Mouse (Mus musculus): Measurements from ENCODE around the gene Tnni3. TPM values are rescaled to one million over a fixed set of nuclear protein-coding genes. Genes with fewer than 3 reads are reported as not detected.
A peak's percentile ranks its signal among the peaks of the same experiment; 100 is the strongest.

Gene Tnni3
- polyA plus RNA-seq, 1 experiment from 2014 or later, result 1.1 TPM

GRCm38 (mm10) chr7:4493991-4494390, 30.0 kb downstream of the Tnni3 start:
- 33% methylated on average over 1 of the region's 1 CpGs for WGBS
- ATAC-seq, result no peak
- Histone ChIP-seq H3K9ac (ENCODE audit: low read depth, low read length) (no peak overlapping the region), H3K4me1 (replicated peaks; ENCODE audit: control insufficient read depth, insufficient read depth, low read length) (no peaks in the 10 kb centered on the region; the same call in 1 of the 2 replicates), H3K4me3 (ENCODE audit: low read depth, low read length) (no peak overlapping the region), H3K4me2 (replicated peaks; ENCODE audit: low read depth) (no peak overlapping the region), H3K27ac (ENCODE audit: low read depth, low read length) (no peak overlapping the region), H3K27me3 (replicated peaks; ENCODE audit: control insufficient read depth, insufficient read depth, low read length) (no peaks in the 10 kb centered on the region), H3K9me3 (ENCODE audit: control insufficient read depth) (no peaks in the 10 kb centered on the region), H3K36me3 (ENCODE audit: control insufficient read depth, insufficient read depth) (peaks cover 42% of the 10 kb centered on the region)
- no peak for TF ChIP-seq CTCF (IDR thresholded peaks at IDR 0.05; ENCODE audit: low read depth)

GRCm38 (mm10) chr7:4492284-4493224, 31.5 kb downstream of the Tnni3 start:
- Histone ChIP-seq H3K36me3 (ENCODE audit: control insufficient read depth, insufficient read depth) (peaks cover 48% of the 10 kb centered on the region), H3K4me2 (replicated peaks; ENCODE audit: low read depth) (no peak overlapping the region), H3K27me3 (replicated peaks; ENCODE audit: control insufficient read depth, insufficient read depth, low read length) (no peaks in the 10 kb centered on the region), H3K9me3 (ENCODE audit: control insufficient read depth) (no peaks in the 10 kb centered on the region), H3K9ac (ENCODE audit: low read depth, low read length) (no peak overlapping the region), H3K4me1 (replicated peaks; ENCODE audit: control insufficient read depth, insufficient read depth, low read length) (no peaks in the 10 kb centered on the region; the same call in 1 of the 2 replicates), H3K4me3 (ENCODE audit: low read depth, low read length) (no peak overlapping the region), H3K27ac (ENCODE audit: low read depth, low read length) (peak overlapping the region; percentile 50)
- no peak for TF ChIP-seq CTCF (IDR thresholded peaks at IDR 0.05; ENCODE audit: low read depth)
- 76% methylated on average over 13 of the region's 13 CpGs for WGBS
- ATAC-seq, result no peak

GRCm38 (mm10) chr7:4491308-4491707, 32.7 kb downstream of the Tnni3 start:
- no peak overlapping the region for H3K4me2 ChIP-seq (replicated peaks; ENCODE audit: low read depth)
- H3K9ac ChIP-seq (ENCODE audit: low read depth, low read length), result no peak overlapping the region
- H3K4me1 ChIP-seq (replicated peaks; ENCODE audit: control insufficient read depth, insufficient read depth, low read length), result no peaks in the 10 kb centered on the region; the same call in 1 of the 2 replicates
- H3K36me3 ChIP-seq (ENCODE audit: control insufficient read depth, insufficient read depth), result peaks cover 50% of the 10 kb centered on the region
- H3K4me3 ChIP-seq (ENCODE audit: low read depth, low read length), result no peak overlapping the region
- ATAC-seq, result 0 out of 2 replicates have a peak, but pooled peaks have one; percentile 28
- no peaks in the 10 kb centered on the region for H3K9me3 ChIP-seq (ENCODE audit: control insufficient read depth)
- TF ChIP-seq CTCF (IDR thresholded peaks at IDR 0.05; ENCODE audit: low read depth), result no peak
- no peaks in the 10 kb centered on the region for H3K27me3 ChIP-seq (replicated peaks; ENCODE audit: control insufficient read depth, insufficient read depth, low read length)
- H3K27ac ChIP-seq (ENCODE audit: low read depth, low read length), result no peak overlapping the region
- 70% methylated on average over 6 of the region's 6 CpGs for WGBS

- H3K9ac ChIP-seq (ENCODE audit: low read depth, low read length), result no peak overlapping the region
- peaks cover 61% of the 10 kb centered on the region for H3K36me3 ChIP-seq (ENCODE audit: control insufficient read depth, insufficient read depth)
- no peaks in the 10 kb centered on the region for H3K4me1 ChIP-seq (replicated peaks; ENCODE audit: control insufficient read depth, insufficient read depth, low read length)
- WGBS, result 83% methylated on average over 12 of the region's 12 CpGs
- H3K27ac ChIP-seq (ENCODE audit: low read depth, low read length), result no peak overlapping the region
- H3K27me3 ChIP-seq (replicated peaks; ENCODE audit: control insufficient read depth, insufficient read depth, low read length), result no peaks in the 10 kb centered on the region
- ATAC-seq, result no peak
- no peaks in the 10 kb centered on the region for H3K9me3 ChIP-seq (ENCODE audit: control insufficient read depth)
- H3K4me2 ChIP-seq (replicated peaks; ENCODE audit: low read depth), result no peak overlapping the region
- no peak overlapping the region for H3K4me3 ChIP-seq (ENCODE audit: low read depth, low read length)
- TF ChIP-seq CTCF (IDR thresholded peaks at IDR 0.05; ENCODE audit: low read depth), result no peak
Measured at GRCm38 (mm10) chr7:4482281-4482680, 41.7 kb downstream of the Tnni3 start.

- Histone ChIP-seq H3K9ac (ENCODE audit: low read depth, low read length) (no peak overlapping the region), H3K27ac (ENCODE audit: low read depth, low read length) (no peak overlapping the region), H3K27me3 (replicated peaks; ENCODE audit: control insufficient read depth, insufficient read depth, low read length) (no peaks in the 10 kb centered on the region), H3K36me3 (ENCODE audit: control insufficient read depth, insufficient read depth) (peaks cover 36% of the 10 kb centered on the region), H3K4me1 (replicated peaks; ENCODE audit: control insufficient read depth, insufficient read depth, low read length) (no peaks in the 10 kb centered on the region), H3K4me2 (replicated peaks; ENCODE audit: low read depth) (no peak overlapping the region), H3K9me3 (ENCODE audit: control insufficient read depth) (no peaks in the 10 kb centered on the region), H3K4me3 (ENCODE audit: low read depth, low read length) (no peak overlapping the region)
- WGBS, result 26% methylated on average over 6 of the region's 6 CpGs
- ATAC-seq, result no peak
- TF ChIP-seq CTCF (IDR thresholded peaks at IDR 0.05; ENCODE audit: low read depth), result peak; percentile 81
Measured at GRCm38 (mm10) chr7:4479674-4480073, 44.4 kb downstream of the Tnni3 start.

- H3K9ac ChIP-seq (ENCODE audit: low read depth, low read length), result 0 out of 2 replicates have a peak overlapping the region, but pooled peaks have one; percentile 31
- H3K4me1 ChIP-seq (replicated peaks; ENCODE audit: control insufficient read depth, insufficient read depth, low read length), result no peaks in the 10 kb centered on the region
- WGBS, result 5% methylated on average over 16 of the region's 16 CpGs
- no peaks in the 10 kb centered on the region for H3K9me3 ChIP-seq (ENCODE audit: control insufficient read depth)
- H3K27me3 ChIP-seq (replicated peaks; ENCODE audit: control insufficient read depth, insufficient read depth, low read length), result no peaks in the 10 kb centered on the region
- TF ChIP-seq CTCF (IDR thresholded peaks at IDR 0.05; ENCODE audit: low read depth), result no peak
- peak overlapping the region; percentile 46 for H3K4me3 ChIP-seq (ENCODE audit: low read depth, low read length)
- H3K27ac ChIP-seq (ENCODE audit: low read depth, low read length), result no peak overlapping the region
- ATAC-seq, result no peak
- peaks cover 28% of the 10 kb centered on the region for H3K36me3 ChIP-seq (ENCODE audit: control insufficient read depth, insufficient read depth)
- peak overlapping the region; percentile 81 for H3K4me2 ChIP-seq (replicated peaks; ENCODE audit: low read depth)
Measured at GRCm38 (mm10) chr7:4478796-4479291, 45.2 kb downstream of the Tnni3 start.

Measured in intestine, postnatal 0 days (tissue).